Mouse (Mus musculus): Measurements from ENCODE around the gene Rapgef5. TPM values are rescaled to one million over a fixed set of nuclear protein-coding genes. Genes with fewer than 3 reads are reported as not detected.

The Rapgef5 gene
- polyA plus RNA-seq, 1 experiment from 2014 or later: 10.4 TPM

DNA sequence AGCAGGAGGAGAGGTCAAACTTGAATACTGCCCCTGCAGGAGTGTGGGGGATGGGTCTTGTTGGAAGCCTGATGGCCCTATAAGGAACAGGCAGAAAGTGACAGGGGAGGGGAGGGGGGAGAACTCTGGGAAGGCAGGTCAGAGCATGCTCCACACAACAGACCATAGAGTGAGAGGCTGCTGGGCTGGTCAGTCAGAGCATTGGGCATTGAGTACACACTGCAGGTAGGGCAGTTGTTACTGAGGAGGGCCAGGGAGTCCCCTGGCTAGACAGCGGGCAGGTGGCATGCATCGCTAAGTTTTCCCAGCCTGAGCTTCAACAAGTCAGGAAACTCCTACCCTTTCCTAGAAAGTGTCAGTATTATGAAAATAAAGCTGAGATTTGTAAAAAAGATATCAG is 106.7 kb downstream of the Rapgef5 start:
- 98% methylated on average over 2 of the region's 2 CpGs for WGBS
- Histone ChIP-seq H3K9ac (ENCODE audit: low read length) (no peak overlapping the region), H3K4me1 (ENCODE audit: control insufficient read depth, insufficient read depth, low read length) (no peaks in the 10 kb centered on the region), H3K27ac (ENCODE audit: low read depth, low read length) (no peak overlapping the region), H3K36me3 (ENCODE audit: control insufficient read depth, insufficient read depth, low read length) (no peaks in the 10 kb centered on the region), H3K4me2 (no peak overlapping the region), H3K4me3 (ENCODE audit: low read depth, low read length) (no peak overlapping the region), H3K9me3 (ENCODE audit: control insufficient read depth, low read length) (no peaks in the 10 kb centered on the region), H3K27me3 (ENCODE audit: control insufficient read depth, insufficient read depth, low read length) (no peaks in the 10 kb centered on the region)
- DNase-seq (ENCODE audit: low spot score, missing footprints) (no peak), ATAC-seq (ENCODE audit: low FRiP score) (no peak)

DNA sequence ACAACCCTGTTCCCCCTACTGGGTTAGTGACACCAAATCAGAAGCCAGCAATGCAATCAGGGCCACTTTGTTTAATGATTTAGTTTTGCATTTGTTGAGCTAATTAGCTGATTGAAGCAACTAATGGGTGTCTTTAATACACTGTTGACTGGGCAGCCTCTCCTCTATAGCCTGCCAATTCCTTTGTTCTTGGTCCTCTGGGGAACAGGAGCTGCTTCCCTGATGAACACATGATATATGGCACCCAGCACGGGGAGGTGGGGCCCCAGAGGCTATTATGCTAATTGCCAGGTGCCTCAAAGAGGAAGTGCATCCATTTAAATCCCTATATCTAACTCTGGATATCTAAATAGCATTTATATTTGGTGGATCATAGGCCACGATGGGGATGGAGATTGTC is 111.0 kb downstream of the Rapgef5 start:
- no peaks in the 10 kb centered on the region for H3K27me3 ChIP-seq (ENCODE audit: control insufficient read depth, insufficient read depth, low read length)
- no peak overlapping the region for H3K27ac ChIP-seq (ENCODE audit: low read depth, low read length)
- no peak overlapping the region for H3K4me3 ChIP-seq (ENCODE audit: low read depth, low read length)
- no peaks in the 10 kb centered on the region for H3K9me3 ChIP-seq (ENCODE audit: control insufficient read depth, low read length)
- ATAC-seq (ENCODE audit: low FRiP score): no peak
- H3K4me1 ChIP-seq (ENCODE audit: control insufficient read depth, insufficient read depth, low read length): no peaks in the 10 kb centered on the region
- H3K36me3 ChIP-seq (ENCODE audit: control insufficient read depth, insufficient read depth, low read length): no peaks in the 10 kb centered on the region
- no peak for DNase-seq (ENCODE audit: low spot score, missing footprints)
- 57% methylated on average over 2 of the region's 2 CpGs for WGBS
- no peak overlapping the region for H3K9ac ChIP-seq (ENCODE audit: low read length)
- H3K4me2 ChIP-seq: no peak overlapping the region

DNA sequence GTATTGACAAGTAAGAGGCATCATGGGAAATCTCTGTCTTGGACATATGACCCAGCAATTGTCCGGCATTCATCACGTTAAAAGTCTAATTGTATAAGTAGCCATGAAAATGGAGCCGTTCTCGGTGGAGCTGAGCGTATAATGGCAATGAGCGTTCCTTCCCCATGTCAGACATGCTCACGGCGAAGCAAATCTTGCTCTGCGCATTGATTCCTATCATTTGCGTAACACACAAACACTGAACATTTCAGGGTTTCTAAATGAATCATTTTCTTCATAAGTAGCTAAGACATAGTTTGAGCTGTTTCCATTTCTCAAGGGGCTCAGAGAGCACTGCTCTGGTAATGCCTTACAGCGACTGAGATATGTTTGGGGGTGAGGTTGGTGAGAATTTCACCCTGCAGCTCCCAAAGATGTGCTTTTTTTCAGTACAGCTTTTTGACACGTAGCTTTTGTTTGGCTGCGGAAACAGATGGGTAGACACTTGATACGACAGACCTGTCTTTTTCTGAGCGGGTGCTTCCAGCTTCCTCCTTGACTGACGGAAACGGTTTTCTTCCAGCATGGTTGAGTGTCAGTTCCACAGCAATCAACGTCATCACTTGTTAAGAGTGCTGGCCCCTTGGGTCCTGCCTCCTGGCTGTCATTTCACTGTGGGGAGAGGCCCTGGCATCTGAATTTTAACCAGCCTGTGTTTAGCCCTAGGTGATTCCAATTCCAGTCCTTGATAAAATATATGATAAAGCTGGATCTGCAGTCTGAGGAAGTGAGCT is 112.2 kb downstream of the Rapgef5 start:
- H3K4me2 ChIP-seq: no peak overlapping the region
- no peaks in the 10 kb centered on the region for H3K27me3 ChIP-seq (ENCODE audit: control insufficient read depth, insufficient read depth, low read length)
- 84% methylated on average over 18 of the region's 18 CpGs for WGBS
- no peaks in the 10 kb centered on the region for H3K36me3 ChIP-seq (ENCODE audit: control insufficient read depth, insufficient read depth, low read length)
- ATAC-seq (ENCODE audit: low FRiP score) (no peak), DNase-seq (ENCODE audit: low spot score, missing footprints) (no peak)
- H3K4me1 ChIP-seq (ENCODE audit: control insufficient read depth, insufficient read depth, low read length): no peaks in the 10 kb centered on the region
- no peaks in the 10 kb centered on the region for H3K9me3 ChIP-seq (ENCODE audit: control insufficient read depth, low read length)
- no peak overlapping the region for H3K27ac ChIP-seq (ENCODE audit: low read depth, low read length)
- no peak overlapping the region for H3K9ac ChIP-seq (ENCODE audit: low read length)
- H3K4me3 ChIP-seq (ENCODE audit: low read depth, low read length): no peak overlapping the region

DNA sequence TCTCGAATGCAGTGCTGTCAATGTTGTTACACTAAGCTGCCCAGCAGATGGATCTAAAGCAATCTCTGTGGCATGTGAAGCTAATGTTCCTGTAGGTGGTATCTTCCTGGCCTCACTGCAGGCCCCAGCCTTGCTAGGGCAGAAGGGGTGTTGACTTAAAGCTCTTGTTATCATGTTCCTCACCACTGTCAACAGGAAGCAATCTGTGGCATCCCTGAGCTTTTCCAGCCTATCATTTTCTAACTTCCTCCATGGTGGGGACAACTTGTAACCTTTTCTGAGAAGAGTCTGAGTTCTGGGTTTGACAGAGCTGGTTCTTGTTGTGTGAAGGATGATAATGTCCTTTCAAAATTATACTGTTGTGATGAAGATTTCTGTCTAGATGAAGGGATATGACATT is 115.9 kb downstream of the Rapgef5 start:
- WGBS: 68% methylated on average over 1 of the region's 1 CpGs

DNA sequence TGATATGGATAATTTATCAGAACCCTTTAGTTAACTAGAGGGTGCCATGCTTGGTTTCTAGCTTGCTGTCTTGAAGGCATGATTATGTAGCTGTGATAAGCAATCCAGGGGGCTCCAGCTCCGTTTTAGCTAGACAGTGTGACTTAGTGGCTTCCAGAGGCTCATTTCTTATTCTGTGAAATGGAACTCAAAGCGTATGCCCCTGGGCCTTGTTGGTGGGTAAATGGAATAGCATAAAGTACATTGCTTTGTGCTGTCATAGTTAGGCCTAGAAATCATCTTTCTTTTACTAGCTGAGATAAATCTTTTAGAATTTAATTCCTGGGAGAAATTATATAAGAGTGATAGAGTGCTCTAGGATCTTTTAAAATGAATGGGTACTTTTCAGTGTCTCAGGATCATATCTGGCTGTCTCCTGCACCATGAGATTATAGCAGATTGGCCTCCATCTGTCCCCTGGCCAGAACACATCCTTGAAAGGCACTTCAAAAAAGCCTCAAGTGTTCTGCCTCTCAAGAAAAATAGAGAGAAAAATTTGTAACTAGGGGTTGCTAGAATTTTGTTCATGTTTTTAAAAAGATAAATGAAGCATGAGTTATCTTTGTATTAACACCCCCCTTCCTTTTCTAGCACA is 120.0 kb downstream of the Rapgef5 start:
- H3K9me3 ChIP-seq (ENCODE audit: control insufficient read depth, low read length): no peaks in the 10 kb centered on the region
- no peaks in the 10 kb centered on the region for H3K4me1 ChIP-seq (ENCODE audit: control insufficient read depth, insufficient read depth, low read length)
- H3K36me3 ChIP-seq (ENCODE audit: control insufficient read depth, insufficient read depth, low read length): no peaks in the 10 kb centered on the region
- 77% methylated on average over 2 of the region's 2 CpGs for WGBS
- no peak overlapping the region for H3K4me2 ChIP-seq
- H3K27me3 ChIP-seq (ENCODE audit: control insufficient read depth, insufficient read depth, low read length): no peaks in the 10 kb centered on the region
- H3K27ac ChIP-seq (ENCODE audit: low read depth, low read length): no peak overlapping the region
- H3K9ac ChIP-seq (ENCODE audit: low read length): no peak overlapping the region
- ATAC-seq (ENCODE audit: low FRiP score) (no peak), DNase-seq (ENCODE audit: low spot score, missing footprints) (no peak)
- H3K4me3 ChIP-seq (ENCODE audit: low read depth, low read length): no peak overlapping the region

More for the DNA sequence above, 115.9 kb downstream of the Rapgef5 start:
- Histone ChIP-seq H3K4me3 (ENCODE audit: low read depth, low read length) (no peak overlapping the region), H3K36me3 (ENCODE audit: control insufficient read depth, insufficient read depth, low read length) (no peaks in the 10 kb centered on the region), H3K27ac (ENCODE audit: low read depth, low read length) (no peak overlapping the region), H3K9ac (ENCODE audit: low read length) (no peak overlapping the region), H3K9me3 (ENCODE audit: control insufficient read depth, low read length) (no peaks in the 10 kb centered on the region), H3K4me2 (no peak overlapping the region), H3K27me3 (ENCODE audit: control insufficient read depth, insufficient read depth, low read length) (no peaks in the 10 kb centered on the region), H3K4me1 (ENCODE audit: control insufficient read depth, insufficient read depth, low read length) (no peaks in the 10 kb centered on the region)
- no peak for DNase-seq (ENCODE audit: low spot score, missing footprints)
- no peak for ATAC-seq (ENCODE audit: low FRiP score)

DNA sequence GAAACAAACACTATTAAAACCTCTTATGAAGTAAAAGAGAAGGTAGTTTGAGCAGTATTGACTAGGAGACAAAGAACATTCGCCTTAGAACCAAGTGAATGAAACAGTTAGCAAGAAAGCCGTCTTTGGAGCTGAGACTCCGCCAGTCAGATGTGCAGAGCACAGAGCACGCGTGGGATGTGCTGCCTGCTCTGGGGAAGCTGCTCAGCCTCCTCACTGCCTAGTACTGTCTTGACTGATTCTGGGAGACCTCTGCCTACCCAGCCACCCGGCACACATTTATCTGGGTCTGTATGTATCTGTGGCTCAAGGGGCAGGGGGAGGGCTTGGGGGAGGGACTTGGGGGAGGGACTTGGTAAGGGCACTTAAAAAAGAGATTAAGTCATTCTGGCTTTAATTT is 120.7 kb downstream of the Rapgef5 start:
- ATAC-seq (ENCODE audit: low FRiP score): no peak
- no peaks in the 10 kb centered on the region for H3K4me1 ChIP-seq (ENCODE audit: control insufficient read depth, insufficient read depth, low read length)
- WGBS: 78% methylated on average over 6 of the region's 6 CpGs
- H3K36me3 ChIP-seq (ENCODE audit: control insufficient read depth, insufficient read depth, low read length): no peaks in the 10 kb centered on the region
- H3K4me3 ChIP-seq (ENCODE audit: low read depth, low read length): no peak overlapping the region
- DNase-seq (ENCODE audit: low spot score, missing footprints): no peak
- no peak overlapping the region for H3K9ac ChIP-seq (ENCODE audit: low read length)
- no peak overlapping the region for H3K4me2 ChIP-seq
- no peaks in the 10 kb centered on the region for H3K27me3 ChIP-seq (ENCODE audit: control insufficient read depth, insufficient read depth, low read length)
- H3K27ac ChIP-seq (ENCODE audit: low read depth, low read length): no peak overlapping the region
- H3K9me3 ChIP-seq (ENCODE audit: control insufficient read depth, low read length): no peaks in the 10 kb centered on the region

DNA sequence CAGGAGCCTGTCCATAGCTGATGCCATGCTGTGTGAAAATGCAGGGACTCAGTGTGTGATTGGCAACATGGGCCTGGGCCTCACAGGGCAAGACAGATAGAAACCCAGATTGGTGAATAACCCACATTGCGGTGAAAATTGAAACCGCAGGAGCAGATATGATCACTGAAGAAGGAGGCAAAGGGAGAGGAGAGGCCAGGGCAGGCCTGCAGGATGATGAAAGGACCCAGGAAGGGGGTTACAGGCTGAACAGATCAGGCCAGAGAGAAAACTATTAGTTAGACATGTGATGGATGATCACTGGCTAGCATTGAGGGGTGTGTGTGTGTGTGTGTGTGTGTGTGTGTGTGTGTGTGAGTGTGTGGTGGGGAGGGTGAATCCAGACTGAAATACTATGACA is 122.6 kb downstream of the Rapgef5 start:
- no peaks in the 10 kb centered on the region for H3K36me3 ChIP-seq (ENCODE audit: control insufficient read depth, insufficient read depth, low read length)
- H3K4me1 ChIP-seq (ENCODE audit: control insufficient read depth, insufficient read depth, low read length): no peaks in the 10 kb centered on the region
- WGBS: 95% methylated on average over 2 of the region's 2 CpGs
- H3K4me2 ChIP-seq: no peak overlapping the region
- H3K9ac ChIP-seq (ENCODE audit: low read length): no peak overlapping the region
- ATAC-seq (ENCODE audit: low FRiP score) (no peak), DNase-seq (ENCODE audit: low spot score, missing footprints) (no peak)
- H3K27me3 ChIP-seq (ENCODE audit: control insufficient read depth, insufficient read depth, low read length): no peaks in the 10 kb centered on the region
- no peaks in the 10 kb centered on the region for H3K9me3 ChIP-seq (ENCODE audit: control insufficient read depth, low read length)
- H3K4me3 ChIP-seq (ENCODE audit: low read depth, low read length): no peak overlapping the region
- H3K27ac ChIP-seq (ENCODE audit: low read depth, low read length): no peak overlapping the region

DNA sequence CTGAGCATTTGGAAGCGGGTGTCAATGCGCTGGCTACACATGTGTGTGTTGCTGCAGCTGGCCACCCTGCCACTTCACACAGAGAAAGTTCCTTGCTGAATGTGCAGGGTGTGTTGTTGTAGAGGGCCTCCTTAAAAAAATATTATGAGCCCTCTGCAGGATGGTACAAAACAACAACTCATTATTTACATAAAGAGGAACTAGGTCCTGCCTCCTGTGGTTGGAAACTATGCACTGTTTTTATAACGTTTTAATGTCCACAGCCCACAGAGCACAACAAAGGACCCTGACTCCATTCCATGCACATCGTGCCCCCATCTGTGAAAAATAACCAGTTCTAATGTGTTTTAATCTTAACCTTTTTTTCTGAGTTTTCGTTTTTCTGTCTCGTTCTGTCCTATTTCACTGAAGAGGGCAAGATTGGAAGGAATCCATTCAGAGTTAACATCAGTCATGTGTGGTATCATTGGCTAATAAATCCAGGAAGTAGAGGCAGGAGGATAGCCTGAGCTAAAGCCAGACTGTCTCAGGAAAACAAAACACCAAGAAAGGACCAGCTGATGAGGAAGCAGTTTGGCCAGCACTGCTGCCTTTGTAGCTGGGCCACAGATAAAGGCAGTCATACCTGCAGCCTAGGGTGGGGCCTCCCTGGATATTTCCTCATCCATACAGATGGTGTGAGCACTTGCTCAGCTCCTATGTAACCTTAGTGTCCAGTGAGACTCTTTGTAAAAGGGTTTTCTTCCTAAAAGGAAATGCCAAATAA is 123.3 kb downstream of the Rapgef5 start:
- H3K27me3 ChIP-seq (ENCODE audit: control insufficient read depth, insufficient read depth, low read length): no peaks in the 10 kb centered on the region
- H3K9me3 ChIP-seq (ENCODE audit: control insufficient read depth, low read length): no peaks in the 10 kb centered on the region
- ATAC-seq (ENCODE audit: low FRiP score) (no peak), DNase-seq (ENCODE audit: low spot score, missing footprints) (no peak)
- H3K9ac ChIP-seq (ENCODE audit: low read length): no peak overlapping the region
- no peaks in the 10 kb centered on the region for H3K36me3 ChIP-seq (ENCODE audit: control insufficient read depth, insufficient read depth, low read length)
- no peaks in the 10 kb centered on the region for H3K4me1 ChIP-seq (ENCODE audit: control insufficient read depth, insufficient read depth, low read length)
- H3K4me2 ChIP-seq: no peak overlapping the region
- H3K4me3 ChIP-seq (ENCODE audit: low read depth, low read length): no peak overlapping the region
- 77% methylated on average over 6 of the region's 6 CpGs for WGBS
- H3K27ac ChIP-seq (ENCODE audit: low read depth, low read length): no peak overlapping the region

DNA sequence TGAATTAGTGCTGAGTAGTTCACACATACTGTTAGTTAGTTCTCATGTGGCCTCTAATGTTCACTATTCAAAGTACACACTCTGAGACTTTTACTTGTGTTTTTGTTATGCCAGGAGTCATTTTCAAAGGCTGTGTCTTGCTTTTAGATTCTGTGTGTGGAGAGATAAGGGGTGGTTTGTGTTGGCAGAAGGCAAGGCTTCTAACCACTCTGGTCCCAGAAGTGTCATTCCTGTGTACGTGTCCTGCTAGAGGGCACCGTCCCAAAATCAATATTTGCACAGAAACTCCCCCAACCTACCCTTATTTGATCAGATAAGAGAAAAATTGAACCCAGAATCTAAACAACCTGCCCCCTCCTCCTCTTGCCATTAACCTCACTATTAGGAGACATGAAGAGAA is 126.2 kb downstream of the Rapgef5 start:
- Histone ChIP-seq H3K9ac (ENCODE audit: low read length) (no peak overlapping the region), H3K4me3 (ENCODE audit: low read depth, low read length) (no peak overlapping the region), H3K9me3 (ENCODE audit: control insufficient read depth, low read length) (no peaks in the 10 kb centered on the region), H3K27me3 (ENCODE audit: control insufficient read depth, insufficient read depth, low read length) (no peaks in the 10 kb centered on the region), H3K4me1 (ENCODE audit: control insufficient read depth, insufficient read depth, low read length) (no peaks in the 10 kb centered on the region), H3K4me2 (no peak overlapping the region), H3K27ac (ENCODE audit: low read depth, low read length) (no peak overlapping the region), H3K36me3 (ENCODE audit: control insufficient read depth, insufficient read depth, low read length) (no peaks in the 10 kb centered on the region)
- WGBS: 72% methylated on average over 2 of the region's 2 CpGs
- DNase-seq (ENCODE audit: low spot score, missing footprints): no peak
- no peak for ATAC-seq (ENCODE audit: low FRiP score)
